Mouse (Mus musculus): Measurements from ENCODE around the gene Scp2.
A peak's percentile ranks its signal among the peaks of the same experiment; 100 is the strongest.
"Not testable (repeated sequence)": the region's sequence is repeated elsewhere in the genome, so short reads cannot be mapped to it uniquely, and the experiment has no call there.

Scp2 gene

GRCm38 (mm10) chr4:108144880-108145279 is at the start of gene Scp2:
Scp2 (minus strand) TSS chr4:108144998.
- no peak for DNase-seq (ENCODE audit: low spot score)

GRCm38 (mm10) chr4:108192821-108193323 is 48.1 kb upstream of the Scp2 start:
- DNase-seq (ENCODE audit: low spot score) = no peak

- DNase-seq (ENCODE audit: low spot score) = no peak
These were observed 37.5 kb upstream of the Scp2 start for GRCm38 (mm10) chr4:108182278-108182677.

- DNase-seq (ENCODE audit: low spot score) = no peak
These were observed 23.3 kb upstream of the Scp2 start for GRCm38 (mm10) chr4:108168056-108168455.

DNA sequence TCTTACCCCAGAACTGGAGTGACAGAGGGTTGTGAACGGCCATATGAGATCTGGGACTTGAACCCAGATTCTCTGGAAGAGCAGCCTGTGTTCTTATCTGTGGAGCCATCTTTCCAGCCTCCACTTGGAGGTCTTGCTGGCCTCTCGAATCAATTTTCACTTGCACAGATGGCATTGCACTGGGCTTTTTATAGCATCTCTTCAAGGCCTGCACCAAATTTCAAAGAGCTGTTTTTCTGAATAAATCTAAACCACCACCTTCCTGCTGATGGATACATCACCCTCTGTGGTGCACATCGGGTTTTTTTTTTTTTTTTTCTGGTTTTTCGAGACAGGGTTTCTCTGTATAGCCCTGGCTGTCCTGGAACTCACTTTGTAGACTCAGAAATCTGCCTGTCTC is 22.1 kb upstream of the Scp2 start:
- no peak for DNase-seq (ENCODE audit: low spot score)

- DNase-seq (ENCODE audit: low spot score) = peak; percentile 13
These were observed 20.5 kb upstream of the Scp2 start, which contains the start of gene Echdc2 for GRCm38 (mm10) chr4:108165152-108165895. Echdc2 (plus strand) TSS chr4:108165437.

DNA sequence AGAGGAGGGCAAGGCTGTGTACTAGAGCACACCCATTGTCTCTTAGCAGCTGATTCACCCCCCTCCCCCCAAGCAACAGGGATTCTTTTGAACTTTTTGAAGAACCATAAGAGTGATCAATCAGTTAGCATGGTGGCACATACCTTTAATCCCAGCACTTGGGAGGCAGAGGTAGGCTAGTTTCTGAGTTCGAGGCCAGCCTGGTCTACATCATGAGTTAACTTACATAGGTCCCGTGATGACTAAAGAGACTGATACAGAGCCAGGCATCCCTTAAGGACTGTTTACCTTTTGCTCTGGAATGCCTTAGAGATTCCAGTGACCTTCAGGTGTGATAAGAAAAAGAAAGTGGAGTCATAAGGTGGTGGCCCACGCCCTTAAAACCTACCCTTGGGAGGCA is 18.5 kb upstream of the Scp2 start:
- DNase-seq (ENCODE audit: low spot score) = no peak

GRCm38 (mm10) chr4:108161936-108162335 is 17.1 kb upstream of the Scp2 start:
- DNase-seq (ENCODE audit: low spot score) = no peak

- DNase-seq (ENCODE audit: low spot score) = not testable (repeated sequence)
These were observed 10.3 kb upstream of the Scp2 start for GRCm38 (mm10) chr4:108155141-108155540.

DNA sequence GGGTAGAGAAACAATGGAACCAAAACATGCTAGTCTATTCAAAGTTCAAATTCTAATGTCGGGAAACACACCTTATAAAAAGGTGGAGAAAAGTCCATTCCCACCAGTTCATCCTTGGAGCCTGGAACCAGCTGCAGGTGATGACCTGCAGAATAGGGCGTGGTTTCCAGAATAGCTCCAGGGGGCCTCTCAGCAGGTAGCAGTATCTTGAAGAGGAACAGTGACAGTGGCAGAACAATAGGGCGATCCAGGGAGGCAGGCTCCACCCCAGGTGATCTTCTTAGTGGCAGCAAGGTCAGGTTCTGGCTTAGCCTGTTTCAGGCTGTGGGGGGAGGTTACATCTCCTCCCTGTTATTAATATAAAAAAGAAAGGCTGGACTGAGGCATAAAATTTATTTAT is 756 bp upstream of the Scp2 start:
- DNase-seq (ENCODE audit: low spot score) = not testable (repeated sequence)

DNA sequence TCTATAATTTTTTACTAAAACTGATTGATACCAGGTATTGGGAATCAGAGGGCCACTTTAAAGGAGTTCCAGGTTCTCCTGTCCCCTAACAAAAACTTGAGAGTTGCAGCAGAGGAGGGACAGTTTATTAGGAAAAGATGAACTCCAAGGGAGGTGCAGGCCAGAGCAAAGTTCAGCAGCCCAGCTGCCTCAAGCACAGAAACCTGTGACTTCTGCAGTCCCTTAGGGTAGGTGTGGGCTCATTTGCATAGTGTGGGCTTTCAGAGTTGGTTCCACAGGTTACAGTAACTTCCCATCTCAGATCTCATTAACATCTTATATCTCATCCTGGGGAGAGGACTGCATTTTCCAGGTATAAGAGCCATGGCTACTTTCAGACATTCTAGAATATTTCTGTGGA is 1.0 kb downstream of the Scp2 start:
- DNase-seq (ENCODE audit: low spot score) = no peak

DNA sequence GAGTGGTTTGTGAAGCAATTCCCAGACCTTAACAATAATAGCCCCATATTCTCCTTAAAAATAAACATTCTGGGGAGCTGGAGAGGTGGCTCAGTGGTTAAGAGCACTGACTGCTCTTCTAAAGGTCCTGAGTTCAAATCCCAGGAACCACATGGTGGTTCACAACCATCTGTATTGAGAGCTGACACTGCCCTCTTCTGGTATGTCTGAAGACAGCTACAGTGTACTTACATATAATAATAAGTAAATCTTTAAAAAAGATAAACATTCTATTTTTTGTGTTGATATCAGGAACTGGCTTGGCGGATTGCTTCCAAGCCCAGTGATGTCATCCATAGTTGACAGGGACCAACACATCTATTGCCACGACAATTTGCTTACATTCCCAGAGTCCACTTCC is 1.6 kb downstream of the Scp2 start:
- DNase-seq (ENCODE audit: low spot score) = not testable (repeated sequence)

GRCm38 (mm10) chr4:108136938-108137337 is 7.9 kb downstream of the Scp2 start:
- no peak for DNase-seq (ENCODE audit: low spot score)

GRCm38 (mm10) chr4:108130452-108130851 is 14.3 kb downstream of the Scp2 start:
- DNase-seq (ENCODE audit: low spot score) = no peak

- DNase-seq (ENCODE audit: low spot score) = no peak
These were observed 16.5 kb downstream of the Scp2 start for GRCm38 (mm10) chr4:108128339-108128738.

DNA sequence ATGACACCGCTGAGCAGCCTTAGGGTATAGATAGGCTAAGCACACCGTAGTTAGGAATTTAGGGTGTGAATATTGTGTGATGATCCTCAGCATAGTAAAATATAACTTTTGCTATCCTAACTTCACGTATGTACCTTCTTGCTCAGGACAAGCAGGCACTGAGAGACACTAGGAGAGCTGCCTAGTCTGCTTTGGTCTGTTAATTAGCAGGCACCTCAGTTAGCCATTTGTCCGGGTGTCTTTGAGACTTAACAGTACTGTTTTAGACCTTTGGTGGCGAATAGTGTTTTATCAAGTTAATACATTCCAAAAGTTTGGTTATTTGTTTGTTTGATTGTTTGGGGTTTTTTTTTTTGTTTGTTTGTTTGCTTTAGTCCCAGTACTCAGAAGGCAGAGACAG is 17.3 kb downstream of the Scp2 start:
- no peak for DNase-seq (ENCODE audit: low spot score)

DNA sequence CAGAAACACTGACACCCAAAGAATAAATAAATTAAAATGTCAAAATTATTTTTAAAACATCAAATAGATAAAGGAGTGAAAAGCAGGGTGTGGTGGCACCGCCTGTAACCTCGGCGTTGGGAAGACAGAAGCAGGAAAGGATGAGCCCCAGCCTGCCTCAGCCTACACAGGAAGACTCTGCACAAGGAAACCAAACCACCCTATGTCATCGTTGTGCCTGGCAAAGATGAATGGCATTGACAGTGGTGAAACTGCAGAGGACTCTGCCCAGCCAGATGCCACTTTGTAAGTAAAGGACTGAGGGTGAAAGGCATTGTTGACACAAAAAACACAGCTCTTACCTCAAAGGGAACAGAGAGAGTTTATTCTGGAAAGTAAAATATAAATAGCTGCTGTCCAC is 18.5 kb downstream of the Scp2 start:
- DNase-seq (ENCODE audit: low spot score) = no peak

DNA sequence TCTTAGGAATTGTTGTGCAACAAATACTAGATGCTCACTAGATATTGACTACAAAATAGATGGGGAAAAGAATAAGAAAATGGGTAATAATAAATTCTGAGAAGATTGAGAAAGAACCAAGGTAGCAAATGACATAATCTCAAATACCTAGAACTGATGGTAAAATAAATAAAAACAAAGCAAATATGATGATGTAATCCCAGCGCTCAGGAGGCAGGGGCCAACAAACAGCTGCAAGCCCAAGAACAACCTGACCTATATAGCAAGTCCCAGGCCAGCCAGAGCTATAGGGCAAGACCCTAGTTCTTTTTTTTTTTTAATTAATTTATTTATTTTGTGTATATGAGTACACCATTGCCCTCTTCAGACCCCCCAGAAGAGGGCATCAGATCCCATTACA is 20.7 kb downstream of the Scp2 start:
- no peak for DNase-seq (ENCODE audit: low spot score)

- DNase-seq (ENCODE audit: low spot score) = peak; percentile 94
These were observed 26.6 kb downstream of the Scp2 start for GRCm38 (mm10) chr4:108117924-108118876.

GRCm38 (mm10) chr4:108117488-108117887 is 27.3 kb downstream of the Scp2 start:
- no peak for DNase-seq (ENCODE audit: low spot score)

- DNase-seq (ENCODE audit: low spot score) = no peak
These were observed 28.3 kb downstream of the Scp2 start for GRCm38 (mm10) chr4:108116466-108116865.

- no peak for DNase-seq (ENCODE audit: low spot score)
These were observed 34.1 kb downstream of the Scp2 start for GRCm38 (mm10) chr4:108110706-108111105.

DNA sequence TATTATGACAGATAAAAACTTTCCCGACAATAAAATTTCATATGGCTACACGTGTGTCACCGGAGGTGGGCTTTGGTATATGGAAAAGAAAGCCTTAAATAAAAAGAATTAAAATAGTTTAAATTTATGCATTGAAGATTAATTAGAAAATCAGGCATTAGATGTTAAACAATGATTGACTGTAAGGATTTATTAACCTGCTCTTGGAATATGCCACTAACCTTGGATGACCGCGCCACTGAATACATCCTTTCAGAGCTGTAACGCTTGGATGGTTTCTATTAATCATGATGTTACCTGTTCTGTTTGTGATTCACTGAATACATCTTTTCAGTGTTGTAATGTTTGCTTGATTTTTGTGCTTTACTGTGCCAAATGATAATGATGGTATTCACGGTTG is 35.1 kb downstream of the Scp2 start:
- DNase-seq (ENCODE audit: low spot score) = no peak
